Mouse (Mus musculus) left cerebral cortex, adult 6 months (tissue): ENCODE measurements around the gene Gm4763. TPM values are rescaled to one million over a fixed set of nuclear protein-coding genes. Genes with fewer than 3 reads are reported as not detected.

Experiments
- long read RNA-seq, 2 experiments: library from polyadenylated mRNA; unstranded; transcript quantifications; one replicate each; pipeline ENCODE4 v2.0.0; 2019 to 2020
- polyA plus RNA-seq: library from polyadenylated mRNA; unstranded; fragments of <200 nt; fragmentation: Nextera tagmentation; gene quantifications from 2 replicates; pipeline ENCODE4 v1.2.3, GENCODE M21; 2021

Gm4763 gene
- not detected in 2 replicates for polyA plus RNA-seq
- long read RNA-seq, experiment 1 = 0 reads
- long read RNA-seq, experiment 2 = 0 reads

DNA sequence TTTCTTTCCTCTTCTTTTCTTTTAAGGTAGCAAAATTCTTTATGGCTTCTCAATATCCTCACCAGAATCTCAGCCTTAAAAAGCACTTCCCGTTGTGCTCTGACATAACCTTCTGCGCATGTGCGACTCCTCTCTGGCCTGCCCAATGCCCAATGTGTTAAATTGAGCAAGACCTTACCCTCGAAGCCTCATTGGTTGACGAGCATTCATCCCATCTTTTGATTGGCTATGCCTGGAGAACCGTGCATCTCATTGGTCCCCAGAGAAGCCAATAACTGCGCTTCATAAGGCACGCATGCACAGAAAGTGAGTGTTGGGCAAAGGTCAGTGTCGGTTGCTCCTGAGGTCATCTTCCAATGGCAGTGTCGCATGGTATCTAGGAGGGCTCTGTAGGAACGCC is at the start of gene Gm4763:
TSS of gene Gm4763 (minus strand) at position 101 of the 400 bp plus-strand sequence.

DNA sequence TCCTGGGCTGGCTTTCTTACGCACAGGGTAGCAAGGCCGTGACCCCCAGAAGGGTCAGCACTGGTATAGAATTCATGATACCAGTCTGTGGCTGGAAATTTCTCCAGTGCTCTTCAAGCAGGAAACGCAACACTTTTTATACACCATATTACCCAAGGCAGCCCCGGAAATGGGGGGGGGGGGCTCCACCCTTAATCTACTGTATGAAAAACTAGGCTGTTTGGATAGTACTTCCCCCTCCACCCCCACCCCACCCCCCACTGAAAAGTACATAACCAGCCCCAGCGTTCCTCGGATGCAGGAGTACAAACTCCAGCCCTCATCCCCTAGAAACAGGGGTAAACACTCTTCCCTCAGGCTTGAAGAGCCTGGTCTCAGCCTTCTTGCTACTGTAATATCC is 33.5 kb upstream of the Gm4763 start, which contains the start of gene Cd177:
TSS of gene Cd177 (minus strand) at position 101 of the 400 bp plus-strand sequence.

DNA sequence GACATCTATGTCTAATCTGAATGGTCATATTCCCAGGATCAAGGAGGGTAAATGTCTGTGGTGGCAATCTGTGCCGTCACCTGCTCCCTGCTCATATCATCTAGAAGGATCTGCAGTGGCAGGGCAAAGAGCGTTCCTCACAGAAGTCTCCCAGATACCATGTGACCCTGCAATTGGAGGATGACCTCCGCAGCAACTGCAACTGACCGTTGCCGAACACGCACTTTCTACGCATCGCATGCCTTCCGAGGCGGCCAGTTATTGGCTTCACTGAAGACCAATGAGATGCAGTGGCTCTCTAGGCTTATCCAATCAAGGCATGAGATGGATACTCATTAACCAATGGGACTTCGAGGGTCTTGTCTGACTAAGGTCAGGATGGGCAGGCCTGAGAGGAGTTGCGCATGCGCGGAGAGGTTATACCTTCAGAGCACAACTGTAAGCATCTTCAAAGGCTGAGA is 17.8 kb downstream of the Gm4763 start, which contains the start of gene BC049730:
TSS of gene BC049730 (plus strand) at position 411 of the 461 bp plus-strand sequence.

DNA sequence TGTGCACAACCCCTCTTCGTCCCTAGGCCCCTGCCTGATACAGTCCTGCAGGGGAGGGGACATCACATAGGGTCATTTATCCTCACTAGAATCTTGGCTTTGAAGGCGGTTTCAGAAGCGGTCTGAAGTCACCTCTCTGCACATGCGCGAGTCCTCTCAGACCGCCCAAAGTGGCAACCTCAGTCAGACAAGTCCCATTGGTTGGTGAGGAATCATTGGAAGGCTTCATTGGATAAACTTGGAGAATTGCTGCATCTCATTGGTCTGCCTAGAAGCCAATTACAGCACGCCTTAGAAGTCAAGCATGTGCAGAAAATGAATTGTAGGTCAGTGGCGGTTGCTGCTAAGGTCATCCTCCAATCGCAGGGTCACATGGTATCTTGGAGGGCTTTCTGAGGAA is 50.1 kb downstream of the Gm4763 start, which contains the start of gene Tex101:
TSS of gene Tex101 (minus strand) at position 101 of the 400 bp plus-strand sequence.

Other genes starting within 250 kb of the Gm4763 start
- 6.4 and 35.9 TPM in 2 replicates for gene Cadm4, start 244.9 kb downstream of the Gm4763 start, polyA plus RNA-seq
- gene Zfp428, start 219.9 kb downstream of the Gm4763 start, polyA plus RNA-seq = 108 and 111 TPM in 2 replicates
- gene AC161166.1, start 214.5 kb downstream of the Gm4763 start, polyA plus RNA-seq = not detected in 2 replicates
- 11.2 and 13.6 TPM in 2 replicates for gene Irgq, start 196.2 kb downstream of the Gm4763 start, polyA plus RNA-seq
- not detected in 2 replicates for gene Pinlyp, start 180.8 kb downstream of the Gm4763 start, polyA plus RNA-seq
- gene Xrcc1, start 180.6 kb downstream of the Gm4763 start, polyA plus RNA-seq = 24.9 and 25.5 TPM in 2 replicates
- 30.8 and 34.3 TPM in 2 replicates for gene Ethe1, start 139.4 kb downstream of the Gm4763 start, polyA plus RNA-seq
- 8.4 and 13.6 TPM in 2 replicates for gene Zfp575, start 139.3 kb downstream of the Gm4763 start, polyA plus RNA-seq
- gene Phldb3, start 116.1 kb downstream of the Gm4763 start, polyA plus RNA-seq = not detected in 2 replicates
- gene Lypd3, start 90.4 kb downstream of the Gm4763 start, polyA plus RNA-seq = not detected in 2 replicates
- not detected in 2 replicates for gene Tex101, start 50.2 kb downstream of the Gm4763 start, polyA plus RNA-seq
- not detected in 2 replicates for gene BC049730, start 17.7 kb downstream of the Gm4763 start, polyA plus RNA-seq
- gene Cd177, start 33.4 kb upstream of the Gm4763 start, polyA plus RNA-seq = not detected in 2 replicates
- gene Ceacam10, start 50.3 kb upstream of the Gm4763 start, polyA plus RNA-seq = 0.28 TPM in 1 of 2 replicates, not detected in the other
- gene Gm9844, start 135.3 kb upstream of the Gm4763 start, polyA plus RNA-seq = 4.5 and 8.1 TPM in 2 replicates
- not detected in 2 replicates for gene Lypd4, start 143.0 kb upstream of the Gm4763 start, polyA plus RNA-seq
- gene Dmrtc2, start 143.1 kb upstream of the Gm4763 start, polyA plus RNA-seq = not detected in 2 replicates
- 2,479 and 2,713 TPM in 2 replicates for gene Rps19, start 157.5 kb upstream of the Gm4763 start, polyA plus RNA-seq
- gene Cd79a, start 170.5 kb upstream of the Gm4763 start, polyA plus RNA-seq = 0.27 and 0.60 TPM in 2 replicates
- gene Arhgef1, start 176.0 kb upstream of the Gm4763 start, polyA plus RNA-seq = 4.7 and 7.9 TPM in 2 replicates
- gene Gm4881, start 217.6 kb upstream of the Gm4763 start, polyA plus RNA-seq = not detected in 2 replicates
- 531 and 581 TPM in 2 replicates for gene Rabac1, start 245.8 kb upstream of the Gm4763 start, polyA plus RNA-seq